Mouse (Mus musculus) stomach, embryonic 15.5 days (tissue): ENCODE measurements at regions not wholly inside any gene's neighbourhood (a gene's known extent, or its start where the extent isn't known, plus 50 kb on each side); places are given as distances from the start of the nearest gene placed in this dataset.
A peak's percentile ranks its signal among the peaks of the same experiment; 100 is the strongest.

Experiments used
- ATAC-seq: fragments of 200-750 bp; cut with Nextera tagmentation; 2 replicates; pipeline ENCODE4 v1.8.0; 2017; ENCODE audit warnings: low read depth, moderate number of reproducible peaks, moderate TSS enrichment; ENCODE audit not compliant: insufficient read depth, low FRiP score
- H3K27ac ChIP-seq: fragments of 300-500 bp; sonication (generic); 2 replicates; pipeline ENCODE4 v1.5.1; 2015; ENCODE audit warnings: mild to moderate bottlenecking, inconsistent platforms
- H3K27me3 ChIP-seq: fragments of 300-500 bp; sonication (generic); replicated peaks from 2 replicates; pipeline ENCODE4 v1.6.1; 2015; ENCODE audit warnings: inconsistent platforms
- H3K36me3 ChIP-seq: fragments of 300-500 bp; sonication (generic); 2 replicates; pipeline ENCODE4 v1.6.1; 2015; ENCODE audit warnings: inconsistent platforms
- H3K4me1 ChIP-seq: fragments of 300-500 bp; sonication (generic); 2 replicates; pipeline ENCODE4 v1.6.1; 2015; ENCODE audit warnings: inconsistent platforms
- H3K4me2 ChIP-seq: fragments of 300-500 bp; sonication (generic); 2 replicates; pipeline ENCODE4 v1.6.1; 2015; ENCODE audit warnings: mild to moderate bottlenecking, inconsistent platforms
- H3K4me3 ChIP-seq: fragments of 300-500 bp; sonication (generic); replicated peaks from 2 replicates; pipeline ENCODE4 v1.5.1; 2015; ENCODE audit warnings: inconsistent platforms
- H3K9ac ChIP-seq: fragments of 300-500 bp; sonication (generic); 2 replicates; pipeline ENCODE4 v1.6.1; 2015; ENCODE audit warnings: inconsistent platforms
- H3K9me3 ChIP-seq: fragments of 300-500 bp; sonication (generic); 2 replicates; pipeline ENCODE4 v1.6.1; 2016; ENCODE audit warnings: inconsistent platforms
- WGBS: fragments of 180-500 bp; shearing (Covaris S2); methylation state at CpG from one replicate; pipeline ENCODE4 v1.1.7; 2015; 5-methylcytosine and 5-hydroxymethylcytosine counted together

- peak overlapping the region; percentile 50 for H3K4me2 ChIP-seq
- ATAC-seq, result peak; percentile 71
- peak overlapping the region; percentile 25 for H3K4me3 ChIP-seq
- WGBS, result 3% methylated on average over 14 of the region's 14 CpGs
- no peaks in the 10 kb centered on the region for H3K36me3 ChIP-seq
- H3K27ac ChIP-seq, result no peak overlapping the region
- peaks cover 30% of the 10 kb centered on the region for H3K27me3 ChIP-seq
- H3K9ac ChIP-seq, result no peak overlapping the region
- H3K9me3 ChIP-seq, result no peaks in the 10 kb centered on the region
- peaks cover 9% of the 10 kb centered on the region; the same call in 1 of the 2 replicates for H3K4me1 ChIP-seq
These were observed 155.8 kb upstream of the Gm12830 start for GRCm38 (mm10) chr4:114665684-114666083.

GRCm38 (mm10) chr4:114666238-114666978 is 155.1 kb upstream of the Gm12830 start:
- no peak; the same call in 1 of the 2 replicates for ATAC-seq
- peaks cover 30% of the 10 kb centered on the region for H3K27me3 ChIP-seq
- H3K9ac ChIP-seq, result no peak overlapping the region

GRCm38 (mm10) chr4:114666979-114667328 is 154.6 kb upstream of the Gm12830 start:
- peaks cover 9% of the 10 kb centered on the region; the same call in 1 of the 2 replicates for H3K4me1 ChIP-seq
- H3K9ac ChIP-seq, result no peak overlapping the region
- WGBS, result 25% methylated on average over 12 of the region's 13 CpGs
- no peak for ATAC-seq
- no peaks in the 10 kb centered on the region for H3K9me3 ChIP-seq
- peaks cover 30% of the 10 kb centered on the region for H3K27me3 ChIP-seq
- H3K36me3 ChIP-seq, result no peaks in the 10 kb centered on the region
- H3K4me2 ChIP-seq, result peak overlapping the region; percentile 50
- peak overlapping the region; percentile 25; the same call in 1 of the 2 replicates for H3K4me3 ChIP-seq
- no peak overlapping the region for H3K27ac ChIP-seq

More at GRCm38 (mm10) chr4:114666238-114666978, 155.1 kb upstream of the Gm12830 start:
- Histone ChIP-seq H3K4me2 (peak overlapping the region; percentile 50), H3K36me3 (no peaks in the 10 kb centered on the region), H3K27ac (no peak overlapping the region), H3K4me3 (peak overlapping the region; percentile 25), H3K9me3 (no peaks in the 10 kb centered on the region), H3K4me1 (peaks cover 9% of the 10 kb centered on the region; the same call in 1 of the 2 replicates)
- 10% methylated on average over 41 of the region's 41 CpGs for WGBS

- Histone ChIP-seq H3K9ac (no peak overlapping the region), H3K4me2 (no peak overlapping the region), H3K27ac (no peak overlapping the region), H3K27me3 (peaks cover 15% of the 10 kb centered on the region), H3K9me3 (no peaks in the 10 kb centered on the region), H3K36me3 (no peaks in the 10 kb centered on the region), H3K4me3 (no peak overlapping the region), H3K4me1 (no peaks in the 10 kb centered on the region)
- no peak for ATAC-seq
- 54% methylated on average over 5 of the region's 5 CpGs for WGBS
These were observed 149.3 kb upstream of the Gm12830 start for GRCm38 (mm10) chr4:114672096-114672720.

GRCm38 (mm10) chr4:114676908-114677898 is 144.3 kb upstream of the Gm12830 start:
- H3K4me3 ChIP-seq, result no peak overlapping the region
- H3K4me2 ChIP-seq, result no peak overlapping the region
- ATAC-seq, result no peak
- no peaks in the 10 kb centered on the region for H3K9me3 ChIP-seq
- no peak overlapping the region for H3K9ac ChIP-seq
- H3K27me3 ChIP-seq, result 0 out of 2 replicates have a peak, but pooled peaks cover 3% of the 10 kb centered on the region
- no peaks in the 10 kb centered on the region for H3K4me1 ChIP-seq
- no peak overlapping the region for H3K27ac ChIP-seq
- 64% methylated on average over 13 of the region's 13 CpGs for WGBS
- no peaks in the 10 kb centered on the region for H3K36me3 ChIP-seq

GRCm38 (mm10) chr4:114678053-114678941 is 143.2 kb upstream of the Gm12830 start:
- 75% methylated on average over 8 of the region's 8 CpGs for WGBS
- ATAC-seq, result no peak
- Histone ChIP-seq H3K27ac (no peak overlapping the region), H3K9ac (no peak overlapping the region), H3K27me3 (0 out of 2 replicates have a peak, but pooled peaks cover 3% of the 10 kb centered on the region), H3K36me3 (no peaks in the 10 kb centered on the region), H3K4me1 (no peaks in the 10 kb centered on the region), H3K4me2 (no peak overlapping the region), H3K9me3 (no peaks in the 10 kb centered on the region), H3K4me3 (no peak overlapping the region)

- no peak overlapping the region for H3K9ac ChIP-seq
- H3K27me3 ChIP-seq, result 0 out of 2 replicates have a peak, but pooled peaks cover 5% of the 10 kb centered on the region
- H3K27ac ChIP-seq, result no peak overlapping the region
- ATAC-seq, result no peak
- H3K36me3 ChIP-seq, result no peaks in the 10 kb centered on the region
- 20% methylated on average over 6 of the region's 6 CpGs for WGBS
- H3K4me1 ChIP-seq, result no peaks in the 10 kb centered on the region
- no peak overlapping the region for H3K4me2 ChIP-seq
- H3K4me3 ChIP-seq, result no peak overlapping the region
- no peaks in the 10 kb centered on the region for H3K9me3 ChIP-seq
These were observed 141.2 kb upstream of the Gm12830 start for GRCm38 (mm10) chr4:114680360-114680759.

- H3K27me3 ChIP-seq, result 0 out of 2 replicates have a peak, but pooled peaks cover 5% of the 10 kb centered on the region
These were observed 138.6 kb upstream of the Gm12830 start for GRCm38 (mm10) chr4:114682955-114683354.

GRCm38 (mm10) chr4:114683696-114684095 is 137.8 kb upstream of the Gm12830 start:
- no peak overlapping the region for H3K27ac ChIP-seq
- no peak overlapping the region for H3K4me2 ChIP-seq
- ATAC-seq, result no peak

More at GRCm38 (mm10) chr4:114682955-114683354, 138.6 kb upstream of the Gm12830 start:
- H3K4me1 ChIP-seq, result no peaks in the 10 kb centered on the region
- H3K4me3 ChIP-seq, result no peak overlapping the region
- no peak overlapping the region for H3K27ac ChIP-seq
- 59% methylated on average over 7 of the region's 7 CpGs for WGBS
- H3K36me3 ChIP-seq, result no peaks in the 10 kb centered on the region
- no peak overlapping the region for H3K9ac ChIP-seq
- no peaks in the 10 kb centered on the region for H3K9me3 ChIP-seq
- ATAC-seq, result no peak
- H3K4me2 ChIP-seq, result no peak overlapping the region

GRCm38 (mm10) chr4:114684844-114685382 is 136.6 kb upstream of the Gm12830 start:
- no peak overlapping the region for H3K4me2 ChIP-seq
- no peak overlapping the region for H3K27ac ChIP-seq
- no peaks in the 10 kb centered on the region for H3K36me3 ChIP-seq
- no peaks in the 10 kb centered on the region for H3K9me3 ChIP-seq
- WGBS, result 72% methylated on average over 7 of the region's 7 CpGs
- H3K4me3 ChIP-seq, result no peak overlapping the region
- 0 out of 2 replicates have a peak, but pooled peaks cover 5% of the 10 kb centered on the region for H3K27me3 ChIP-seq
- no peaks in the 10 kb centered on the region for H3K4me1 ChIP-seq
- no peak for ATAC-seq
- no peak overlapping the region for H3K9ac ChIP-seq

More at GRCm38 (mm10) chr4:114683696-114684095, 137.8 kb upstream of the Gm12830 start:
- 0 out of 2 replicates have a peak, but pooled peaks cover 5% of the 10 kb centered on the region for H3K27me3 ChIP-seq
- 70% methylated on average over 5 of the region's 5 CpGs for WGBS
- H3K4me1 ChIP-seq, result no peaks in the 10 kb centered on the region
- H3K9me3 ChIP-seq, result no peaks in the 10 kb centered on the region
- no peak overlapping the region for H3K4me3 ChIP-seq
- H3K9ac ChIP-seq, result no peak overlapping the region
- H3K36me3 ChIP-seq, result no peaks in the 10 kb centered on the region
